ENCODE assay signal across 25 mouse cellular contexts in the genomic region with DNA sequence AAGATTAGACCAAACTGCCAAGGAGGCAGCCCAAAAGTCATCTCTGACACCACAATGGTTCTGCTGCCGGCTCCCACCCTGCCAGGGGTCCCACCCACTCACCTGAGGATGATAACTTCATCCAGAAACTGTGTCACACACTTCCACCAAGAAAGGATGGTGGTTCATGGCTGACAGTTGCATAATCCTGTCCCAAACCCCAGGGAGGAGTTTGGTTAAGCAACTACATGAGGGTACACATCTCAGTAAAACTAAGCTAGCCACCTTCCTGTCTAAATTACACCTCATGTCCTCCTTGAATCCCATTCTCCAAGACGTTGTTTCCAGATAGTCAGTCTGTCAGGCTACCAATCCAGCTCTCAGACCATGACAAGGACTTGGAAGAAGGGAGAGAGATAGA. TPM values are rescaled to one million over a fixed set of nuclear protein-coding genes. Genes with fewer than 3 reads are reported as not detected.
DNase-seq lines count a peak whose midpoint lies in the region; ATAC-seq and TF ChIP-seq lines count a peak whose summit lies in the region.
"Had no signal": no experiment of that assay in that cellular context is flagged by ENCODE, and none has a peak within 500 bp of the region (broad histone marks: within the 10 kb centered on the region; RNA-seq: fewer than 3 reads in every experiment).

No protein-coding gene starts in this region.

- peak overlapping the region; percentile 36; the same call in 1 of the 2 replicates for H3K9ac ChIP-seq in liver, adult 2 months (ENCODE audit: low read depth, low read length)
- no peak overlapping the region for H3K9ac ChIP-seq in liver, embryonic 14.5 days (replicated peaks)
- no peak overlapping the region for H3K9ac ChIP-seq in liver, postnatal 0 days (replicated peaks)
- H3K9ac ChIP-seq: embryonic facial prominence, embryonic 12.5 days; embryonic facial prominence, embryonic 15.5 days; forebrain, postnatal 0 days; hindbrain, embryonic 12.5 days had no signal

- H3K79me2 ChIP-seq in liver, adult 2 months (ENCODE audit: control insufficient read depth, insufficient read depth, low read length): peaks cover 4% of the 10 kb centered on the region; the same call in 1 of the 2 replicates

- peak overlapping the region; percentile 14; the same call in 1 of the 2 replicates for H3K4me2 ChIP-seq in liver, embryonic 14.5 days (ENCODE audit: low read depth)
- H3K4me2 ChIP-seq in liver, postnatal 0 days (ENCODE audit: low read depth, low read length): peak overlapping the region; percentile 49
- H3K4me2 ChIP-seq: embryonic facial prominence, embryonic 12.5 days; embryonic facial prominence, embryonic 15.5 days; heart, embryonic 11.5 days; hindbrain, embryonic 12.5 days had no signal

- no peak for TF ChIP-seq EP300 in liver, embryonic 14.5 days (IDR thresholded peaks at IDR 0.05; ENCODE audit: low read depth)
- TF ChIP-seq EP300 in liver, postnatal 0 days (IDR thresholded peaks at IDR 0.05; ENCODE audit: low read depth): no peak

- TF ChIP-seq CTCF in liver, adult 2 months (IDR thresholded peaks at IDR 0.05; ENCODE audit: low read depth, low read length): no peak
- TF ChIP-seq CTCF in liver, embryonic 14.5 days (IDR thresholded peaks at IDR 0.05; ENCODE audit: low read depth): no peak
- no peak for TF ChIP-seq CTCF in liver, postnatal 0 days (IDR thresholded peaks at IDR 0.05; ENCODE audit: low read depth)

- H3K9me3 ChIP-seq in liver, embryonic 14.5 days (ENCODE audit: control insufficient read depth, low read length): no peaks in the 10 kb centered on the region
- H3K9me3 ChIP-seq in liver, postnatal 0 days (ENCODE audit: low read length): no peaks in the 10 kb centered on the region
- H3K9me3 ChIP-seq: embryonic facial prominence, embryonic 12.5 days; embryonic facial prominence, embryonic 15.5 days; G1E; hindbrain, embryonic 12.5 days had no signal

- DNase-seq in liver, adult 2 months (ENCODE audit: extremely low read depth, low read depth, low spot score): peak; percentile 72
- no peak for DNase-seq in liver
- no peak for DNase-seq in liver, embryonic 14.5 days (ENCODE audit: low read depth in 3 of 3, low spot score in 3 of 3)
- no peak for DNase-seq in liver, postnatal 0 days
- DNase-seq in urinary bladder, adult 2 months (ENCODE audit: low spot score): no peak
- DNase-seq in urinary bladder, postnatal 36 days (ENCODE audit: low spot score in 2 of 2): no peak
- no peak for DNase-seq in spleen, postnatal 14 days (ENCODE audit: low spot score in 2 of 2)
- DNase-seq: adrenal gland, postnatal 10 days; adrenal gland, postnatal 36 days; cerebellum, adult 18-20 months; cerebellum, adult 9-10 months; cerebellum, postnatal 14 days; forebrain, postnatal 0 days; gastrocnemius, adult 2 months; gastrocnemius, postnatal 14 days; heart, adult 11 months had no signal

- no peak; the same call in 1 of the 2 replicates for ATAC-seq in liver, embryonic 14.5 days (ENCODE audit: insufficient read depth)
- peak; percentile 77 for ATAC-seq in liver, postnatal 0 days
- ATAC-seq: forebrain, embryonic 14.5 days; forebrain, postnatal 0 days; Patski had no signal

- 0 out of 2 replicates have a peak, but pooled peaks have one; percentile 1 for TF ChIP-seq POLR2A in liver, adult 2 months (IDR thresholded peaks at IDR 0.05; ENCODE audit: extremely low read depth, insufficient read depth, low read length)

- peaks cover 25% of the 10 kb centered on the region for H3K4me1 ChIP-seq in liver, adult 2 months (ENCODE audit: control insufficient read depth, insufficient read depth, low read length)
- H3K4me1 ChIP-seq in liver, embryonic 14.5 days (replicated peaks; ENCODE audit: control insufficient read depth in 2 of 2, insufficient read depth in 2 of 2, low read length in 1 of 2): peaks cover 0 to 2% of the 10 kb centered on the region in 2 experiments; a peak in 1 of 4 replicates
- H3K4me1 ChIP-seq in liver, postnatal 0 days (ENCODE audit: insufficient read depth): peaks cover 10% of the 10 kb centered on the region; the same call in 1 of the 2 replicates
- H3K4me1 ChIP-seq: embryonic facial prominence, embryonic 12.5 days; embryonic facial prominence, embryonic 15.5 days; hindbrain, embryonic 12.5 days had no signal

- H3K27ac ChIP-seq in liver, adult 2 months (replicated peaks; ENCODE audit: insufficient read depth, low read depth, low read length): peak overlapping the region; percentile 98
- no peak overlapping the region for H3K27ac ChIP-seq in liver, embryonic 14.5 days
- H3K27ac ChIP-seq in liver, postnatal 0 days (ENCODE audit: low read depth): peak overlapping the region; percentile 93
- H3K27ac ChIP-seq: embryonic facial prominence, embryonic 12.5 days; embryonic facial prominence, embryonic 15.5 days; gastrocnemius, adult 2 months; hindbrain, embryonic 12.5 days had no signal

- WGBS in liver, adult 2 months: 19% methylated on average over 2 of the region's 2 CpGs
- WGBS in liver, embryonic 14.5 days (ENCODE audit: insufficient replicate concordance): 38% methylated on average over 2 of the region's 2 CpGs
- 51% methylated on average over 2 of the region's 2 CpGs for WGBS in liver, postnatal 0 days (ENCODE audit: insufficient replicate concordance)

- H3K27me3 ChIP-seq in liver, adult 2 months (ENCODE audit: control insufficient read depth, insufficient read depth, low read length): no peaks in the 10 kb centered on the region
- no peaks in the 10 kb centered on the region for H3K27me3 ChIP-seq in liver, embryonic 14.5 days (ENCODE audit: control insufficient read depth, insufficient read depth, low read length)
- no peaks in the 10 kb centered on the region for H3K27me3 ChIP-seq in liver, postnatal 0 days (ENCODE audit: insufficient read depth, low read length)
- H3K27me3 ChIP-seq: embryonic facial prominence, embryonic 12.5 days; embryonic facial prominence, embryonic 15.5 days; hindbrain, embryonic 12.5 days; Patski had no signal

- no peaks in the 10 kb centered on the region for H3K36me3 ChIP-seq in liver, adult 2 months (ENCODE audit: control insufficient read depth, insufficient read depth, low read length)
- no peaks in the 10 kb centered on the region for H3K36me3 ChIP-seq in liver, embryonic 14.5 days (replicated peaks; ENCODE audit: control insufficient read depth, insufficient read depth, low read depth)
- no peaks in the 10 kb centered on the region for H3K36me3 ChIP-seq in liver, postnatal 0 days (replicated peaks; ENCODE audit: insufficient read depth, low read length)
- H3K36me3 ChIP-seq: embryonic facial prominence, embryonic 12.5 days; embryonic facial prominence, embryonic 15.5 days; G1E; hindbrain, embryonic 12.5 days had no signal

- H3K4me3 ChIP-seq in liver, adult 2 months (ENCODE audit: insufficient read depth, low read depth, low read length): no peak overlapping the region
- H3K4me3 ChIP-seq in liver, embryonic 14.5 days (ENCODE audit: insufficient read depth in 1 of 2, low read depth in 2 of 2, low read length in 2 of 2): no peak overlapping the region
- no peak overlapping the region for H3K4me3 ChIP-seq in liver, postnatal 0 days (ENCODE audit: low read depth, low read length)
- H3K4me3 ChIP-seq: embryonic facial prominence, embryonic 12.5 days; embryonic facial prominence, embryonic 15.5 days; gastrocnemius, adult 2 months; hindbrain, embryonic 12.5 days had no signal

RNA-seq across cellular contexts. Expression of gene Celf1, which starts 7.9 kb away (rescaled TPM):
- 39.5 and 46.2 TPM in 2 replicates for total RNA-seq in liver, adult 2 months (2014; rRNA removed)
- polyA plus RNA-seq in liver, adult 2 months (2012; rRNA removed): 30.5 and 32.9 TPM in 2 replicates
- polyA plus RNA-seq in liver, embryonic 14.5 days (2012; rRNA removed): 35.6 and 37.9 TPM in 2 replicates
- 33.5 and 38.4 TPM in 2 replicates for polyA plus RNA-seq in liver, embryonic 14.5 days (2014; fragmentation: Nextera tagmentation; extraction: Ambion mirVana)
- polyA plus RNA-seq in liver, postnatal 0 days (2015; fragmentation: Nextera tagmentation; extraction: Ambion mirVana): 26.0 and 29.4 TPM in 2 replicates
- 90.1 and 90.7 TPM in 2 replicates for polyA plus RNA-seq in urinary bladder, adult 2 months (2012; rRNA removed)

RNA-seq across cellular contexts. Expression of gene Ndufs3, which starts 27.6 kb away (rescaled TPM):
- 191 and 201 TPM in 2 replicates for total RNA-seq in liver, adult 2 months (2014; rRNA removed)
- 199 and 205 TPM in 2 replicates for polyA plus RNA-seq in liver, adult 2 months (2012; rRNA removed)
- polyA plus RNA-seq in liver, embryonic 14.5 days (2012; rRNA removed): 73.4 and 79.0 TPM in 2 replicates
- polyA plus RNA-seq in liver, embryonic 14.5 days (2014; fragmentation: Nextera tagmentation; extraction: Ambion mirVana): 138 and 144 TPM in 2 replicates
- 196 and 199 TPM in 2 replicates for polyA plus RNA-seq in liver, postnatal 0 days (2015; fragmentation: Nextera tagmentation; extraction: Ambion mirVana)
- 153 and 162 TPM in 2 replicates for polyA plus RNA-seq in urinary bladder, adult 2 months (2012; rRNA removed)

RNA-seq across cellular contexts. Expression of gene Kbtbd4, which starts 27.7 kb away (rescaled TPM):
- 9.0 and 9.3 TPM in 2 replicates for total RNA-seq in liver, adult 2 months (2014; rRNA removed)
- polyA plus RNA-seq in liver, adult 2 months (2012; rRNA removed): 12.7 and 13.5 TPM in 2 replicates
- polyA plus RNA-seq in liver, embryonic 14.5 days (2012; rRNA removed): 7.9 and 8.8 TPM in 2 replicates
- polyA plus RNA-seq in liver, embryonic 14.5 days (2014; fragmentation: Nextera tagmentation; extraction: Ambion mirVana): 13.4 and 14.6 TPM in 2 replicates
- polyA plus RNA-seq in liver, postnatal 0 days (2015; fragmentation: Nextera tagmentation; extraction: Ambion mirVana): 8.7 and 9.8 TPM in 2 replicates
- 15.5 and 17.9 TPM in 2 replicates for polyA plus RNA-seq in urinary bladder, adult 2 months (2012; rRNA removed)

RNA-seq across cellular contexts. Expression of gene C1qtnf4, which starts 46.6 kb away (rescaled TPM):
- total RNA-seq in liver, adult 2 months (2014; rRNA removed): 0.18 and 0.67 TPM in 2 replicates
- 1.1 and 1.4 TPM in 2 replicates for polyA plus RNA-seq in liver, adult 2 months (2012; rRNA removed)
- 1.9 and 2.2 TPM in 2 replicates for polyA plus RNA-seq in liver, embryonic 14.5 days (2012; rRNA removed)
- polyA plus RNA-seq in liver, embryonic 14.5 days (2014; fragmentation: Nextera tagmentation; extraction: Ambion mirVana): 2.5 and 2.7 TPM in 2 replicates
- 2.9 and 3.1 TPM in 2 replicates for polyA plus RNA-seq in liver, postnatal 0 days (2015; fragmentation: Nextera tagmentation; extraction: Ambion mirVana)
- polyA plus RNA-seq in urinary bladder, adult 2 months (2012; rRNA removed): 4.9 and 7.2 TPM in 2 replicates
- total RNA-seq: common myeloid progenitor, adult 5-6 weeks; hematopoietic stem cell, adult 5-6 weeks had no signal
- polyA plus RNA-seq: G1E had no signal
